Mouse (Mus musculus) limb, embryonic 11.5 days (tissue): Measurements from ENCODE around the gene Coro1c. TPM values are rescaled to one million over a fixed set of nuclear protein-coding genes. Genes with fewer than 3 reads are reported as not detected.

Source experiments
- ATAC-seq: fragments of 200-750 bp; cut with Nextera tagmentation; 2 replicates; pipeline ENCODE4 v1.8.0; 2017; ENCODE audit warnings: low read depth; ENCODE audit not compliant: insufficient number of reproducible peaks, low FRiP score, low TSS enrichment
- DNase-seq: peaks from one replicate; pipeline ENCODE4 v3.0.0-alpha.2; 2015; ENCODE audit warnings: low spot score
- H3K27ac ChIP-seq: fragments of 300-500 bp; sonication (generic); replicated peaks from 2 replicates; pipeline ENCODE4 v1.5.1; 2014; ENCODE audit warnings: low read depth, mild to moderate bottlenecking, low read length
- H3K27me3 ChIP-seq: fragments of 300-500 bp; sonication (generic); 2 replicates; pipeline ENCODE4 v1.6.1; 2014; ENCODE audit warnings: mild to moderate bottlenecking, low read length, mixed read lengths; ENCODE audit not compliant: control insufficient read depth, insufficient read depth
- H3K36me3 ChIP-seq: fragments of 300-500 bp; sonication (generic); 2 replicates; pipeline ENCODE4 v1.6.1; 2014; ENCODE audit warnings: mild to moderate bottlenecking, low read length, moderate library complexity, mixed read lengths; ENCODE audit not compliant: control insufficient read depth, insufficient read depth
- H3K4me1 ChIP-seq: fragments of 300-500 bp; sonication (generic); 2 replicates; pipeline ENCODE4 v1.6.1; 2014; ENCODE audit warnings: low read length, mixed read lengths; ENCODE audit not compliant: control insufficient read depth, insufficient read depth
- H3K4me2 ChIP-seq: fragments of 300-500 bp; sonication (generic); 2 replicates; pipeline ENCODE4 v1.6.1; 2014; ENCODE audit warnings: low read depth, mild to moderate bottlenecking, moderate library complexity; ENCODE audit not compliant: severe bottlenecking
- H3K4me3 ChIP-seq: fragments of 300-500 bp; sonication (generic); 2 replicates; pipeline ENCODE4 v1.5.1; 2014; ENCODE audit warnings: low read depth, low read length
- H3K9ac ChIP-seq: fragments of 300-500 bp; sonication (generic); 2 replicates; pipeline ENCODE4 v1.6.1; 2014; ENCODE audit warnings: mild to moderate bottlenecking, low read length
- H3K9me3 ChIP-seq: fragments of 300-500 bp; sonication (generic); 2 replicates; pipeline ENCODE4 v1.6.1; 2016; ENCODE audit warnings: low read length; ENCODE audit not compliant: control insufficient read depth
- WGBS: fragments of 180-500 bp; shearing (Covaris S2); extraction: QIAGEN DNeasy Blood & Tissue Kit; methylation state at CpG from one replicate; pipeline ENCODE4 v1.1.7; 2014; 5-methylcytosine and 5-hydroxymethylcytosine counted together
- polyA plus RNA-seq: library from polyadenylated mRNA; unstranded; fragments of >200 nt; fragmentation: Nextera tagmentation; extraction: Ambion mirVana; gene quantifications from 2 replicates; pipeline ENCODE4 v1.2.1, GENCODE M21; 2014

Gene Coro1c
- polyA plus RNA-seq, 1 experiment from 2014 or later = 94.9 TPM

DNA sequence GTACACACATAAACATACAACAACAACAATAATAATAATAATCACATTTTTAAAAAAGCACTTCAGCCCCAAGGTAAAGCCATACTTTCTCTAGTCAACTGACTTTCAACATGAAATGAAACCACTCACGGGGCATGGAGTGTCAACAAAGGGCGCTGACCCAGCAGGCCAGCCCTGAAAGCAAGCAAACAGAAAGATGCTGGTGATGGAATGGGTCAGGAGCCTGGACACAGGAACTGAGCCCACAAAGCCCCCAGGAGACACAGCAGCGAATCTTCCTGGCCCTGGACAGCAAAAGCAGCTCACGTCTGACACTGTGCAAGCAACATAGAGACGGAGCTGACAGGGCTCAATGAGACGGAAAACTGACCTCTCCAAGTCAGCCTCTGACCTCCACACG, 23.8 kb downstream of the Coro1c start:
- Histone ChIP-seq H3K27ac (no peak overlapping the region), H3K9me3 (no peaks in the 10 kb centered on the region), H3K4me2 (no peak overlapping the region), H3K9ac (no peak overlapping the region), H3K27me3 (no peaks in the 10 kb centered on the region), H3K4me1 (peaks cover 13% of the 10 kb centered on the region), H3K36me3 (peaks cover 2% of the 10 kb centered on the region; the same call in 1 of the 2 replicates), H3K4me3 (no peak overlapping the region)
- 89% methylated on average over 7 of the region's 7 CpGs for WGBS
- DNase-seq = no peak
- ATAC-seq = no peak

GRCm38 (mm10) chr5:113883384-113883771, 25.2 kb downstream of the Coro1c start:
- no peaks in the 10 kb centered on the region for H3K9me3 ChIP-seq
- H3K36me3 ChIP-seq = peaks cover 2% of the 10 kb centered on the region; the same call in 1 of the 2 replicates
- ATAC-seq (no peak), DNase-seq (no peak)
- no peak overlapping the region for H3K27ac ChIP-seq
- peaks cover 5% of the 10 kb centered on the region for H3K4me1 ChIP-seq
- no peak overlapping the region for H3K4me3 ChIP-seq
- 66% methylated on average over 3 of the region's 3 CpGs for WGBS
- H3K4me2 ChIP-seq = no peak overlapping the region
- no peaks in the 10 kb centered on the region for H3K27me3 ChIP-seq
- no peak overlapping the region for H3K9ac ChIP-seq

DNA sequence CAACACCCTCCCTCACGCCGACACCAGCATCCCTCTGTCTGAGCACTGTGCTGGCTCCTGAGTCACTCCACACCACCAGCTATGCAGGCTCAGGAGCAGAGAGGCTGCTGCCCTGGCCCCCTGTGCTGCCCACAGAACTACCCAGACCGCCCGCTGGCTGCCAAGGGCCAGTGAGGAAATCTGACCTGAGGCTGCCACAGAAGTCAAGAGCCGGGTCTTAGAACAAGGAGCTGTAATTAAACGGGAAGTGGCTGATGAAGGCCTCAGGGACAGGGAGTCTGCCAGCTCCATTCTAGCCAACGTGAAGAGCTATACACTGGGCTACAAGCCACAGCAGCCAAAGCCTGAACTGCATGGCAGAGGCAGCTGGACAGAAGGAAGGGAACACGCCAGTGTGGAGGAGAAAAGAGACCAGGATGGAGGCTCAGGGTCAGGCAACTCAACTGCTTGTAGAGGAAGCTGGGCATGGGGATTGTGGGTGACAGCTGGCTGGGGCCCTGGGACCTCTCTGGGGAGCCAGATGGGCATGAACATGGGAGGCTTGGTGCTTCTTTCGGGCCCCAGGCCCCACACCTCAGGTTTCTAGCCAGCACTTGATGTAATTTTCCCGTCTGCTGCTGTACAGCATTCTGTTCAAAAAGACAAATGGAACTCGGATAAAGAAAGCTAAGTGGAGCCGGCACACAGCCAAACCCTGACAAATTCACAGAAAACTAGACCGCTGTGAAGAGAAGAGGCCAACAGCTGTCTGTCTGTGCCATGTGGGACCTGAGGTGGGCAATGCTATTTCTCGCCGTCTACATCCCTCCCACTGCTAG, 25.8 kb downstream of the Coro1c start:
- ATAC-seq (no peak), DNase-seq (no peak)
- H3K4me1 ChIP-seq = peaks cover 5% of the 10 kb centered on the region
- H3K4me2 ChIP-seq = no peak overlapping the region
- H3K27ac ChIP-seq = no peak overlapping the region
- 74% methylated on average over 15 of the region's 15 CpGs for WGBS
- H3K9me3 ChIP-seq = no peaks in the 10 kb centered on the region
- H3K4me3 ChIP-seq = no peak overlapping the region
- H3K36me3 ChIP-seq = peaks cover 2% of the 10 kb centered on the region; the same call in 1 of the 2 replicates
- no peak overlapping the region for H3K9ac ChIP-seq
- no peaks in the 10 kb centered on the region for H3K27me3 ChIP-seq

- H3K36me3 ChIP-seq = peaks cover 2% of the 10 kb centered on the region; the same call in 1 of the 2 replicates
- DNase-seq (no peak), ATAC-seq (no peak)
- H3K9me3 ChIP-seq = no peaks in the 10 kb centered on the region
- 95% methylated on average over 14 of the region's 14 CpGs for WGBS
- H3K4me3 ChIP-seq = no peak overlapping the region
- H3K27ac ChIP-seq = no peak overlapping the region
- peaks cover 5% of the 10 kb centered on the region for H3K4me1 ChIP-seq
- no peaks in the 10 kb centered on the region for H3K27me3 ChIP-seq
- no peak overlapping the region for H3K4me2 ChIP-seq
- no peak overlapping the region for H3K9ac ChIP-seq
These were observed 27.4 kb downstream of the Coro1c start for GRCm38 (mm10) chr5:113881136-113881535.

- Histone ChIP-seq H3K4me1 (peaks cover 4% of the 10 kb centered on the region), H3K36me3 (peaks cover 2% of the 10 kb centered on the region; the same call in 1 of the 2 replicates), H3K9ac (no peak overlapping the region), H3K27me3 (no peaks in the 10 kb centered on the region), H3K9me3 (no peaks in the 10 kb centered on the region), H3K4me2 (no peak overlapping the region), H3K4me3 (no peak overlapping the region), H3K27ac (no peak overlapping the region)
- no peak for DNase-seq
- WGBS = 92% methylated on average over 17 of the region's 17 CpGs
- ATAC-seq = no peak
These were observed 29.5 kb downstream of the Coro1c start for GRCm38 (mm10) chr5:113878943-113879617.

DNA sequence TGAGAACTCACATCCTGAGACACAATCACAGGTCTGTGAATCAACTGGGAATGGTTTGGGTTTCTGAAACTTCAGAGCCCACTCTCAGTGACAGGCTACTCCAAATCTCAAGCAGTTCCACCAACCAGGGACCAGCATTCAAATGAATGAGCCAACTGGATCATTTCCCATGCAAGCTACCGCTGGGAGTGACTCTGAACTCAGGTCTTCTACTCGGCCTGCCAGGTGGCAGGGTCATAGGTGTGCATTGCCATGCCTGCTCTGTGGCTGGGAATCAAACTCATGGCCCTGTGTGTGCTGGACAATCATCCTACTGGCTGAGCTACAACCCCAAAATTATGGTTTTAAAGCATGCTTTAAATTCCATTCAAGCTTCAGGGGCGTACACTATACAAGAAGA, 31.0 kb downstream of the Coro1c start:
- Histone ChIP-seq H3K4me1 (peaks cover 14% of the 10 kb centered on the region), H3K27me3 (no peaks in the 10 kb centered on the region), H3K4me2 (no peak overlapping the region), H3K36me3 (peaks cover 2% of the 10 kb centered on the region; the same call in 1 of the 2 replicates), H3K27ac (no peak overlapping the region), H3K4me3 (no peak overlapping the region), H3K9me3 (no peaks in the 10 kb centered on the region), H3K9ac (no peak overlapping the region)
- WGBS = 73% methylated on average over 3 of the region's 3 CpGs
- DNase-seq (no peak), ATAC-seq (no peak)

- WGBS = 89% methylated on average over 7 of the region's 7 CpGs
- Histone ChIP-seq H3K9ac (no peak overlapping the region), H3K4me3 (no peak overlapping the region), H3K27me3 (no peaks in the 10 kb centered on the region), H3K27ac (no peak overlapping the region), H3K4me1 (peaks cover 23% of the 10 kb centered on the region), H3K36me3 (peaks cover 2% of the 10 kb centered on the region; the same call in 1 of the 2 replicates), H3K4me2 (no peak overlapping the region), H3K9me3 (no peaks in the 10 kb centered on the region)
- DNase-seq (no peak), ATAC-seq (no peak)
These were observed 32.4 kb downstream of the Coro1c start for GRCm38 (mm10) chr5:113876176-113876575.

DNA sequence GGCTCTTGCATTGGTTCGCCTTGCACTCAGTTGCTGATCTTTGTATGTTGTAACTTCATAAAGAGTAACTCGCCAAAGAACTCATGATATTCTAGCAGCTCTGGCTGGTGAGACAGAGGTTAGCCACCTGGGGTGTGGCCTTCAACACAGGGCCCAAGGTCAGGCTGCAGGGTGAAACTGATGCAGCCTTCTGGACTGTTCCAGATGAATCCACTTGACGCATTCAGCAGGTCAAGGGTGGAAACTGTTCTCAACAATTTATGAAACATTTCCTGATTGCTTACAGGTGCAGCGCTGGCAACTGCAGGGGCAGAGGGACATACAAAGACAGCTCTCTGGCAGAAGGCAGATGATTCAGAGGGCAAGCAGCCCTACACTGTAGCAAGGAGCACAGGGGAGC, 32.9 kb downstream of the Coro1c start:
- no peak overlapping the region for H3K27ac ChIP-seq

More for the DNA sequence above, 32.9 kb downstream of the Coro1c start:
- ATAC-seq (no peak), DNase-seq (no peak)
- Histone ChIP-seq H3K4me2 (no peak overlapping the region), H3K36me3 (peaks cover 1% of the 10 kb centered on the region; the same call in 1 of the 2 replicates), H3K9ac (no peak overlapping the region), H3K4me1 (peaks cover 28% of the 10 kb centered on the region), H3K27me3 (no peaks in the 10 kb centered on the region), H3K4me3 (no peak overlapping the region), H3K9me3 (no peaks in the 10 kb centered on the region)
- 82% methylated on average over 4 of the region's 4 CpGs for WGBS
